Mouse (Mus musculus) thymus, postnatal 0 days (tissue): Measurements from ENCODE around the gene Cfap44. TPM values are rescaled to one million over a fixed set of nuclear protein-coding genes. Genes with fewer than 3 reads are reported as not detected.

ENCODE experiments used
- DNase-seq: peaks from one replicate; pipeline ENCODE4 v3.0.0-alpha.2; 2015; ENCODE audit warnings: low spot score
- polyA plus RNA-seq: library from polyadenylated mRNA; unstranded; fragments of >200 nt; fragmentation: Nextera tagmentation; extraction: Ambion mirVana; gene quantifications from 2 replicates; pipeline ENCODE4 v1.2.1, GENCODE M21; 2015

The Cfap44 gene
- polyA plus RNA-seq, 1 experiment from 2014 or later, result 0.16 TPM

GRCm38 (mm10) chr16:44494441-44495108 lies 100.0 kb downstream of the Cfap44 start:
- no peak for DNase-seq

GRCm38 (mm10) chr16:44496971-44497464 lies 102.4 kb downstream of the Cfap44 start:
- no peak for DNase-seq

- no peak for DNase-seq
Observed at GRCm38 (mm10) chr16:44498447-44498846, 103.9 kb downstream of the Cfap44 start.

GRCm38 (mm10) chr16:44501783-44502182 lies 107.2 kb downstream of the Cfap44 start:
- DNase-seq, result no peak

- DNase-seq, result no peak
Observed at GRCm38 (mm10) chr16:44502325-44502724, 107.7 kb downstream of the Cfap44 start.

GRCm38 (mm10) chr16:44502895-44503575 lies 108.4 kb downstream of the Cfap44 start:
- no peak for DNase-seq

GRCm38 (mm10) chr16:44505243-44505642 lies 110.6 kb downstream of the Cfap44 start:
- DNase-seq, result no peak

GRCm38 (mm10) chr16:44507027-44507929 lies 112.7 kb downstream of the Cfap44 start:
- DNase-seq, result no peak

GRCm38 (mm10) chr16:44508025-44508424 lies 113.4 kb downstream of the Cfap44 start:
- no peak for DNase-seq

- DNase-seq, result no peak
Observed at GRCm38 (mm10) chr16:44508772-44509171, 114.2 kb downstream of the Cfap44 start.

- no peak for DNase-seq
Observed at GRCm38 (mm10) chr16:44509458-44510344, 115.1 kb downstream of the Cfap44 start.

GRCm38 (mm10) chr16:44510521-44511213 lies 116.1 kb downstream of the Cfap44 start:
- no peak for DNase-seq

GRCm38 (mm10) chr16:44516498-44516897 lies 121.9 kb downstream of the Cfap44 start:
- DNase-seq, result no peak

GRCm38 (mm10) chr16:44523595-44523994 lies 129.0 kb downstream of the Cfap44 start:
- no peak for DNase-seq

GRCm38 (mm10) chr16:44526044-44526443 lies 131.4 kb downstream of the Cfap44 start:
- DNase-seq, result no peak

- DNase-seq, result no peak
Observed at GRCm38 (mm10) chr16:44526689-44527088, 132.1 kb downstream of the Cfap44 start.

- no peak for DNase-seq
Observed at GRCm38 (mm10) chr16:44527218-44527905, 132.8 kb downstream of the Cfap44 start.

- no peak for DNase-seq
Observed at GRCm38 (mm10) chr16:44528955-44529354, 134.4 kb downstream of the Cfap44 start.

- DNase-seq, result no peak
Observed at GRCm38 (mm10) chr16:44529691-44530090, 135.1 kb downstream of the Cfap44 start.
